Mouse (Mus musculus) adrenal gland, adult 18-20 months (tissue): ENCODE data around the gene Thsd4. TPM values are rescaled to one million over a fixed set of nuclear protein-coding genes. Genes with fewer than 3 reads are reported as not detected.

ENCODE experiments used
- DNase-seq, 2 experiments: peaks; one replicate each; pipeline ENCODE4 v3.0.0; 2021 to 2022; ENCODE audit warnings: low spot score in 2 of 2
- total RNA-seq, 2 experiments: library from RNA; stranded (reverse); gene quantifications; 1 replicate in 1 of 2; 2 replicates in 1 of 2; pipeline ENCODE4 v1.2.3; 2021

Gene Thsd4
- total RNA-seq, 2 experiments from 2014 or later, result 3.2 to 3.6 TPM

DNA sequence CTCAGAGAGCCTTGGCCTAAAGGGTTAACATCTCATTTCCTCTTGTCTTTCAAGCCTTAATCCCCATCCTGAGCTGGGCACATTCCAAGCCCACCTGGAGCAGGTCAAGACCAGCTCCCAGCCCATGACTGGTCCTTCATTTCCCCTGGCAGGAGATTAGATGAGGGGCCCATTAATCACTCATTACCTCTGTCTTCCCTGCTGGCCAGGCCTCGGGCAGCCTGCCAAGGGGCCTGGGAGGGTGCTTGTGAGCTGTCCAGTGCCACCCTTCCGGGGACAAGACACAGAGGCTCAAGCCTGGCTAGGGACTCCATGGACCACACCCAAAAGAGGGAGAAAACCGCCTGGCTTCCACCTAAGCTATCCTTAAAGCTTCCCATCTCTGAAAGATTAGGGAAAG is 3.6 kb downstream of the Thsd4 start:
- DNase-seq, result peak; percentile 43 to 44

DNA sequence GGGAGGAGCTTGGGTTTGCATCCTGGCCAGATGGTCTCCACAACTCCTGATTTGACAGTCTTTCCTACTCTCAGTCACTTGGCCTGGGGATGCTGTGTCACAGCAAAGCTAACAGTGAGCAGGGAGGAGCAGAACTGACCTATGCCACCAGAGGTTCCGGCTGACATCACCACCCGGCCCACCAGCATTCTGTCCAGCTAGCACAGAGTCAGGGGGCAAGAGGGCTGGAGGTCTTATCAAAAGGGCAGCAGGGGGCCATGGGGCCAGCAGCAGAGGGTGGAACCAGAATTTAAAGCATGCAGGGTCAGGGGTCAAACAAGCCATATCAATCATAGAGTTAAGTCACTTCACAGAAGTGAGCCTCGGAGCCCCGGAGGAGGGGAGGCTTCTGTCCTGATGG is 4.7 kb downstream of the Thsd4 start:
- DNase-seq, result no peak

- DNase-seq, result no peak
These were observed 5.5 kb downstream of the Thsd4 start for GRCm38 (mm10) chr9:60516379-60516778.

GRCm38 (mm10) chr9:60513329-60513788 is 8.5 kb downstream of the Thsd4 start:
- no peak for DNase-seq

DNA sequence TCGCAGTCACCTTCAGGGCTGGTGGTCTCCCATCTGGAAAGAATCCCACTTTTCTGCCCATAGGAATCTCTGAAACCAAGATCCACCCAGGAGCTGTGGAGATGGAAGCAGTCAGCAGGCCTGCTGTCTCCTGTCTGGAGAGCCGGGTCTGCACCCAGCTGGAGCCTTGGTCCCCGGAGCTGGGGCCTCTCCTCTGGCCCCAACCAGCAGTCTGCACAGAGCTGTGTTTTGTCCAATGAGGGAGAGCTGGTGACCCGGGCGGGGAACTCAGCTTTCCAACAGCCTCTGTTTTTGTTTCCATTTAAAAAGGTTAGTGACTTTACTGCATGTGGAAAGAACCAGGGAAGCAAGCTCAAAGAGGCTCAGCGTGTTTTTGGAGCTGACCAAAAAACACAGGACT is 11.0 kb downstream of the Thsd4 start:
- DNase-seq, result no peak

GRCm38 (mm10) chr9:60506136-60506535 is 15.7 kb downstream of the Thsd4 start:
- no peak for DNase-seq

DNA sequence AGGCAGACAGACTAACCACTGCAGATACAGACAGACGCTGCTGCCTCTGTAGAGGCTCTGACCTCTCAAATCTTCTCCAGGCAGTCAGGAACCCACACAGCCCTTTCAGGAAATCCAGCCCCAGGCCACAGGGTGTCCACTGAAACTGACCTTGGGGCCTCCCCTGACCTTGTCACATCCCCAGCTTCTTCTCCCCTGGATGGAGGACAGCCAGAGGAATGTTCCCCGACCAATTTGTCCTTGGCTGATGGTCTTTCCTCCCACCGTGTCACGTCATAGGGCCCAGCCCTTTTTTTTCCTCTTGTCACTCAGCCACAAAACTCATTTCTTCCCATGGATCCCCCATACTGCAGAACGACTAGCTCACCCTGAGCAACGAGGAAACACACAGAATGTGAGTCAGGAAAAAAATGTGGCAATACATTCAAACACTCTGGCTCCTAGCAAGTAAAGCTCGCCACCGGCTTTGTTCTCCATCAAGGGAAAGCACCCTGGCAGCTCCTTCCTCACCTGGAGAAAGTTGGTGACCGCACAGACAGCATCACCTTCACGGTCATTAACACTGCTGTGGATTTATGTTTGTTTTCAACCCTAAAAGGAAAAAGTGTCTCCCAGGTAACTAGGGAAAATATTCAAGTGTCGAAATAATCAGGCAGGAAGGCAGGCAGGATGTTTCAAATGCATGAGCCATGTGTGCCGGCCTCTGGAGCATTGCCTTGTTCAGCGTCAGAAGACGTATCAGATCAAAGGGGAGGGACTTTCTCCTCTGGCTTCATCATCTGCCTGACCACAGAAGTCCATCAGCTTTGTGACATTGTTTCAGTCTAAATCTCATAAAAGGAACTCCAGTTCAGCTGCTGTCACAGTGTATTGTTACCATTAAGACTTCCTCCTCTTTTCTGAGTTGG is 17.2 kb downstream of the Thsd4 start:
- DNase-seq, result no peak

DNA sequence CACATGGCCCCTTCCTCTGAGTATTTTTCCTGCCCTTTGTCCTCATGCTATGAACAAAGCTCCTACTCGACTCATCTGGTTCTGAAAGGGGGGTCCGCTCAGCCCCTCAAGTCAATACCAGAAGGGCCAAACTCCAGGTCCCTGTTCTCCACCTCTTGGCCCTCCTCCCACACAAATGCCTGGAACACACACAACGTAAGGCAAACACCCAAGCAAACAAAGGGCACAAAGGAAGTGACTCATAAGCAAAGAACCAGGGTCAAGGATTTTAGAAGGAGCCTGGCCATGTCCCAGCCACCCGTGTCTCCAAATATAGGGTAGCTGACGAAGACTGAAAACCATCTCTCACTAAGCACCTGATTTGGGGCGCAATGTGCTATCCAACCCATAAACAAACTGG is 19.6 kb downstream of the Thsd4 start:
- DNase-seq, result peak in 1 of 2 experiments; percentile 15

DNA sequence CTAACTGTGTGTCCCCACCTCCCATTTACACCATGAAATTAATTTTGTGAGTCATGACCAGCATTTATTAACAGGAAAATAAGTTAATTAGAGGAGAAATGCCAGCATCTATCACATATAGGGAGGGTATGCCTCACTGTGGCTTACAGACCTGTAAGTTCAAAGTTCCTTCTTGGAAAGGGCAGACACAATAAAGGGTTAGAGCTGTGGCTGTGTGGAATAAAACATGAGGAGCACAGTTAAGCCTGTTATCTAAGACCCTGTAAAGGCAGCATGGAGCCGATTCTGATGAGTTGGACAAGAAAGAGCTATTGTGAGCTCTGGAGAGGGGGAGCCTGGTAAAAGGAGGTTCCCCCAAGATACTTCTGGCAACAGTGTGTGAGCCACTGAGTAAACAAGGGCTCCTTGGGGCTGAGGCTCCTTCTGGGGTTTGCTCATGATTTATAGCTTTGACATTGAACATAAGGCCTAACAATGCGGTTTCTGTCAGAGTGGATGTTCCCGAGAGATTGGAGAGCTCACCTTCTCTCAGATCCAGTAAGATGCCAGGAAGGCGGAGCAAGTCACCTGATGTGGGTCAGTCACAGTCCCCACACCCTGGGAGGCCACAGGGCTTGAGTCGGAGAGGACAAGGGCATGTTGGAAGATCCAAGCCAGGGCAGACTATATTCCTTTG is 20.2 kb downstream of the Thsd4 start:
- no peak for DNase-seq

- DNase-seq, result no peak
These were observed 29.4 kb downstream of the Thsd4 start for GRCm38 (mm10) chr9:60492275-60492974.

GRCm38 (mm10) chr9:60491489-60492100 is 30.3 kb downstream of the Thsd4 start:
- DNase-seq, result no peak

DNA sequence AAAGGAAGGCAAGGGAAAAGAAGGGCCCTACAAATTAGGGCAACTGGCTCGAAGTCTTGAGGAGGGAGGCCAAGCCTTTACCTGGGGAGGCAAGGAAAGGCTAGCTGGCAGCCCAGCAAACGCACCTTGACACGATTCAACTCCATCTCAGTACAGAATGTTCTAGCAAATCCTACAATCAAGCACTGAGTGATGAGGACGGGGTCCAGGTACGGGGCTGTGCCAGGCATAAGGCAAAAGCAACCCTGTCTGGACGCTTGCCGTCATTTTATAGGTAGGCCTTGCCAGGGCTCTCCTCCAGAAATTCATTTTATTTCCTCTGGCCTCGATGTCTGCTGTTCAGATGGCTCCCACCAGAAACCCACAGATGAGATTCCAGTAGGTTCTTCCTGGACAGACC is 30.8 kb downstream of the Thsd4 start:
- DNase-seq, result no peak

DNA sequence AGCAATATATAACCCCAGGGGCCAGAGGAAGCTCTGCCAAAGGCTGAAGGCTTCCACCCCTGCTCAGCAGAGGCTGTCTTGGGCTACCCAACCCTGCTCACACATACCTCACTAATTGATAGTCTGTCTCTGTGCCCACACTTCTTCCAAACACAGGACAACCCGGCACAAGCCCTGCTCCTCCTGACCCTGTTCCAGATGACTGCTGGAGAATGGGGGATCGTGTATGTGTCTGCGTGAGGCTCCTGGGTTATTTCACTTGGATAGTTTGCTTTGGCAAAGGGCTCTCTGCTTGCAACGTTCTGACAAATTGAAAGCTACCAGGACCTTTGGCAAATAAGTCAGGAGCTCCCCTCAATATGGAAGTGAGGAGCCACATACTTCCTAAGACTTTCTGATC is 33.0 kb downstream of the Thsd4 start:
- DNase-seq, result no peak

GRCm38 (mm10) chr9:60482165-60482564 is 39.7 kb downstream of the Thsd4 start:
- DNase-seq, result no peak

- no peak for DNase-seq
These were observed 41.8 kb downstream of the Thsd4 start for GRCm38 (mm10) chr9:60480052-60480451.

GRCm38 (mm10) chr9:60478806-60479205 is 43.0 kb downstream of the Thsd4 start:
- no peak for DNase-seq

DNA sequence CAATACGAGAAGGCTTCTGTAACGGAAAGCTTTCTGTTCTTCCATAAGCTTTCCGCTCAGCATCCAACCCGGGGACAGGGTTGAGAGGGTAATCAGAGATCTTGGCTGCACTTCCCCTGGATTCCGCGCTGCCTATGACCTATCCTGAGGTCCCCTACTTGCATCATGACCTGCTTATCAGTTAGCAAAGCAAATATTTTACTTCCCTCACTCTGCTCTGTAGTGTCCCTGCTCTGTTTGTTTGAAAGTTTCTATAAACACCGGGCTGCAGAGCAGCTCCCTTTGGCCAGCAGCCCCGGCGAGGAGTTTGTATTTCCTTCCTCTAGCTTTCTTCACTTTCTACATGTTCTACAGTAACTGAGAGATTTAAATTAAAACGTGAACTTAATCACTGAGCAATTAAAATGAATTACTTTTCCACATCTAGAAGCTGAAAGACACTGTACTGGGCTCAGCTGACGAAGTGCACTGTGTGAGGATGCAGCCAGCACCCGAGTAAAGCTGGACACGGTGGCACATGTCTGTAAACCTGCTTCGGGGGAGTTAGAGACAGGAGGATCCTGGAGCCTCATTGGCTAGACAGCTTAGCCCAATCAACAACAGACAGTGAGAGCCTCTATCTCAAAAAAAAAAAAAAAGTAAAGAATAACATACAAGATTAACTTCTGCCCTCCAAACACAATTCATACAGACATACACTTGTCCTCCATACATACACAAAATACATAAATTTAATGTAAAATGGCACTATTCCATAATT is 43.7 kb downstream of the Thsd4 start:
- no peak for DNase-seq

DNA sequence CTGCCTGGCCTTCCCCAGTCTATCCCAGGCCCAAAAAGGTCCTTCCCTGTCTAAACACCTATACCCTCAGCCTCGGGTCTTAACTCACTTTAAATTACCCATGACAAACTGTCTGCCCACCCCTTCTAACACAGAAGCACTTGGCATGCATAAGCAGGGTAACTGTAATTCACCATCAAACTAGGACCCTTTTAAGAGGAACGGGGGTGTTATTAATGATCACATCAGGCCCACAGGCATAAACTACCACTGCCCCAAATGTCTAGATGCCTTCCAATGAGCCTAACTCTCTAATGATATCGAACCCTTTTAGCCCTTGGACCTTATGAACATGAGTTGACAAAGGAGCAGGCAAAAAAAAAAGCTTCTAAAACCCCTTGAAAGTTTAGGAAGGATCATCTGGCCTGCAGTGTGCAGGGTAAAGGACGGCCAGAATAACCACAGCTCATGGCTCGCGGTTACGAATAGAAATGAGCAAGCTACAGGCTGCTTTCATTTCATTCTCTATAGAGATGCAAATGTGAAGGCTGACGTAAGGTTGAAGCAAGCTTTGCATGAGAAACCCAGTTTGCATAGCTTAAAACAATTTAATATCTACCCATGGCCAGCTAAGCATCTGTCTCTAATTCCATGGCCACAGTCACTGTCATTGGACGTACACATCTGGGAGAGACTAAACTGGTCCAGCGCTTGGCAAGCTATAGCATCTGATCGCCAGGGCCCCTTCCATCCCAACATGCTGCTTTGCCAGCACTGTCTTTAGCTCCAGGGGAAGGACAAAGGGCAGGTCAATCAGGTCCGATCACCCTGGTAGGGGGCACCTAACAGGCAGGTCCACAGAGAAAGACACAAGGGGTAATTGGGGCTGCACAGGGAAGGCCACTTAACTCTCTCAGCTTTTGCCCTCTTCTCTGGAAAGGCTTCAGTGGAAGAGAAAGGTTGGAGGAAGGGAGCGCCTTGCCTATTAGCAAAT is 61.5 kb downstream of the Thsd4 start:
- DNase-seq, result no peak

- no peak for DNase-seq
These were observed 63.3 kb downstream of the Thsd4 start for GRCm38 (mm10) chr9:60458468-60458962.
